Mouse (Mus musculus) small intestine, adult 2 months (tissue): ENCODE results near the gene Mrps5. TPM values are rescaled to one million over a fixed set of nuclear protein-coding genes. Genes with fewer than 3 reads are reported as not detected.

Source experiments
- H3K27ac ChIP-seq: fragments of 200-500 bp; 2 replicates; pipeline ENCODE4 v1.5.1; 2012; ENCODE audit warnings: low read depth, low read length, control low read depth, inconsistent platforms; ENCODE audit not compliant: insufficient read depth
- H3K27me3 ChIP-seq: fragments of 200-500 bp; 2 replicates; pipeline ENCODE4 v1.6.1; 2012; ENCODE audit warnings: mild to moderate bottlenecking, moderate library complexity, low read length, inconsistent platforms; ENCODE audit not compliant: control insufficient read depth, insufficient read depth
- H3K36me3 ChIP-seq: fragments of 200-500 bp; 2 replicates; pipeline ENCODE4 v1.6.1; 2012; ENCODE audit warnings: mild to moderate bottlenecking, low read length, control low read depth, inconsistent platforms; ENCODE audit not compliant: control insufficient read depth, insufficient read depth
- H3K4me1 ChIP-seq: fragments of 200-500 bp; 2 replicates; pipeline ENCODE4 v1.6.1; 2012; ENCODE audit warnings: low read length, inconsistent platforms, mixed read lengths; ENCODE audit not compliant: control insufficient read depth, insufficient read depth, insufficient read length
- H3K4me3 ChIP-seq: fragments of 200-500 bp; 2 replicates; pipeline ENCODE4 v1.5.1; 2012; ENCODE audit warnings: low read depth, mild to moderate bottlenecking, control low read depth, inconsistent platforms, low read length, moderate library complexity
- CTCF ChIP-seq: fragments of 200-500 bp; IDR thresholded peaks from 2 replicates; pipeline ENCODE4 v1.5.1; 2012; ENCODE audit warnings: low read depth, mild to moderate bottlenecking, control low read depth, inconsistent platforms, low read length, moderate library complexity, mixed read lengths; ENCODE audit not compliant: insufficient replicate concordance, insufficient read length; ENCODE audit errors: extremely low read depth
- POLR2A ChIP-seq: fragments of 200-500 bp; IDR thresholded peaks from 2 replicates; pipeline ENCODE4 v1.6.1; 2012; ENCODE audit warnings: low read depth, mild to moderate bottlenecking, control low read depth, inconsistent platforms, low read length, moderate library complexity
- WGBS: fragments of 180-500 bp; shearing (Covaris S2); methylation state at CpG from one replicate; pipeline ENCODE4 v1.1.7; 2018; 5-methylcytosine and 5-hydroxymethylcytosine counted together
- polyA plus RNA-seq: library from polyadenylated mRNA; depleted of rRNA; stranded (reverse); fragments of >200 nt; gene quantifications from 2 replicates; pipeline ENCODE4 v1.2.3, GENCODE M21; 2012

The Mrps5 gene
- polyA plus RNA-seq, 1 experiment: 31.2 TPM

GRCm38 (mm10) chr2:127549711-127550110 is 37.3 kb upstream of the Mrps5 start:
- no peaks in the 10 kb centered on the region for H3K4me1 ChIP-seq
- TF ChIP-seq CTCF (no peak), POLR2A (no peak)
- H3K4me3 ChIP-seq: no peak overlapping the region
- H3K36me3 ChIP-seq: no peaks in the 10 kb centered on the region
- no peak overlapping the region for H3K27ac ChIP-seq
- no peaks in the 10 kb centered on the region for H3K27me3 ChIP-seq

GRCm38 (mm10) chr2:127550446-127550845 is 36.6 kb upstream of the Mrps5 start:
- Histone ChIP-seq H3K27me3 (no peaks in the 10 kb centered on the region), H3K36me3 (no peaks in the 10 kb centered on the region), H3K27ac (no peak overlapping the region), H3K4me1 (no peaks in the 10 kb centered on the region), H3K4me3 (no peak overlapping the region)
- WGBS: 59% methylated on average over 1 of the region's 1 CpGs
- TF ChIP-seq CTCF (no peak), POLR2A (no peak)

- Histone ChIP-seq H3K36me3 (no peaks in the 10 kb centered on the region), H3K27ac (no peak overlapping the region), H3K27me3 (no peaks in the 10 kb centered on the region), H3K4me3 (no peak overlapping the region), H3K4me1 (no peaks in the 10 kb centered on the region)
- TF ChIP-seq CTCF: no peak
- no peak for TF ChIP-seq POLR2A
- 61% methylated on average over 5 of the region's 5 CpGs for WGBS
These were observed 35.9 kb upstream of the Mrps5 start for GRCm38 (mm10) chr2:127551078-127551477.

GRCm38 (mm10) chr2:127559070-127559966 is 27.7 kb upstream of the Mrps5 start:
- Histone ChIP-seq H3K4me3 (no peak overlapping the region), H3K27ac (no peak overlapping the region), H3K36me3 (no peaks in the 10 kb centered on the region), H3K27me3 (peaks cover 5% of the 10 kb centered on the region; the same call in 1 of the 2 replicates), H3K4me1 (no peaks in the 10 kb centered on the region)
- peak; percentile 76; the same call in 1 of the 2 replicates for TF ChIP-seq CTCF
- no peak for TF ChIP-seq POLR2A
- 13% methylated on average over 18 of the region's 18 CpGs for WGBS

GRCm38 (mm10) chr2:127573322-127573721 is 13.7 kb upstream of the Mrps5 start:
- TF ChIP-seq POLR2A: no peak
- no peak for TF ChIP-seq CTCF
- Histone ChIP-seq H3K27me3 (no peaks in the 10 kb centered on the region), H3K4me3 (no peak overlapping the region), H3K27ac (no peak overlapping the region), H3K36me3 (peaks cover 7% of the 10 kb centered on the region), H3K4me1 (no peaks in the 10 kb centered on the region)
- 31% methylated on average over 1 of the region's 1 CpGs for WGBS

- TF ChIP-seq POLR2A: peak; percentile 78
- no peak for TF ChIP-seq CTCF
- WGBS: under 1% methylated on average over 24 of the region's 24 CpGs
These were observed 2.6 kb upstream of the Mrps5 start for GRCm38 (mm10) chr2:127584436-127584858.

GRCm38 (mm10) chr2:127587514-127587844 is 457 bp downstream of the Mrps5 start:
- Histone ChIP-seq H3K36me3 (peaks cover 8% of the 10 kb centered on the region), H3K27ac (peak overlapping the region; percentile 98), H3K27me3 (no peaks in the 10 kb centered on the region), H3K4me1 (peaks cover 11% of the 10 kb centered on the region; the same call in 1 of the 2 replicates), H3K4me3 (peak overlapping the region; percentile 78)
- TF ChIP-seq CTCF (no peak), POLR2A (no peak)
- under 1% methylated on average over 22 of the region's 22 CpGs for WGBS

More at GRCm38 (mm10) chr2:127584436-127584858, 2.6 kb upstream of the Mrps5 start:
- H3K36me3 ChIP-seq: no peaks in the 10 kb centered on the region
- no peaks in the 10 kb centered on the region for H3K27me3 ChIP-seq
- peak overlapping the region; percentile 85 for H3K4me3 ChIP-seq
- H3K4me1 ChIP-seq: peaks cover 11% of the 10 kb centered on the region; the same call in 1 of the 2 replicates
- no peak overlapping the region for H3K27ac ChIP-seq
